In genomic region chr3:32668256-32668959, GRCm38 (mm10) we compare ENCODE assay signal across 12 mouse cellular contexts. TPM values are rescaled to one million over a fixed set of nuclear protein-coding genes. Genes with fewer than 3 reads are reported as not detected.
A peak's percentile ranks its signal among the peaks of the same experiment; 100 is the strongest.
DNase-seq lines count a peak whose midpoint lies in the region; ATAC-seq and TF ChIP-seq lines count a peak whose summit lies in the region.
"Had no signal": no experiment of that assay in that cellular context is flagged by ENCODE, and none has a peak within 500 bp of the region (broad histone marks: within the 10 kb centered on the region; RNA-seq: fewer than 3 reads in every experiment).

No protein-coding gene starts in this region.

- no peaks in the 10 kb centered on the region for H3K9me3 ChIP-seq in heart, embryonic 12.5 days (replicated peaks)
- no peaks in the 10 kb centered on the region for H3K9me3 ChIP-seq in liver, embryonic 11.5 days (ENCODE audit: control insufficient read depth, low read length)
- no peaks in the 10 kb centered on the region for H3K9me3 ChIP-seq in heart, embryonic 15.5 days (replicated peaks)
- H3K9me3 ChIP-seq: hindbrain, embryonic 12.5 days; neural tube, embryonic 12.5 days had no signal

- 69% methylated on average over 9 of the region's 9 CpGs for WGBS in heart, embryonic 12.5 days
- WGBS in liver, adult 2 months = 64% methylated on average over 9 of the region's 9 CpGs
- WGBS in liver, embryonic 11.5 days = 77% methylated on average over 9 of the region's 9 CpGs
- WGBS in heart, embryonic 15.5 days = 53% methylated on average over 9 of the region's 9 CpGs

- no peak for ATAC-seq in heart, embryonic 12.5 days (ENCODE audit: insufficient number of reproducible peaks, low FRiP score)
- no peak for ATAC-seq in liver, embryonic 11.5 days (replicated peaks; ENCODE audit: low FRiP score)
- no peak for ATAC-seq in heart, embryonic 15.5 days (replicated peaks; ENCODE audit: insufficient number of reproducible peaks, insufficient read depth, low FRiP score, low read depth)
- ATAC-seq: activated CD4-positive, CD25-positive, alpha-beta regulatory T cell, adult 4 months had no signal

- no peak overlapping the region for H3K27ac ChIP-seq in heart, embryonic 12.5 days (ENCODE audit: poor library complexity, severe bottlenecking)
- 0 out of 2 replicates have a peak overlapping the region, but pooled peaks have one; percentile 20 for H3K27ac ChIP-seq in liver, adult 2 months (replicated peaks; ENCODE audit: insufficient read depth, low read depth, low read length)
- H3K27ac ChIP-seq in liver, embryonic 11.5 days (ENCODE audit: low read depth, low read length) = no peak overlapping the region
- H3K27ac ChIP-seq in heart, embryonic 15.5 days = peak overlapping the region; percentile 69
- H3K27ac ChIP-seq: hindbrain, embryonic 12.5 days; neural tube, embryonic 12.5 days had no signal

- no peaks in the 10 kb centered on the region for H3K36me3 ChIP-seq in heart, embryonic 12.5 days
- no peaks in the 10 kb centered on the region for H3K36me3 ChIP-seq in liver, adult 2 months (ENCODE audit: control insufficient read depth, insufficient read depth, low read length)
- H3K36me3 ChIP-seq in liver, embryonic 11.5 days (ENCODE audit: control insufficient read depth, insufficient read depth, low read length) = no peaks in the 10 kb centered on the region
- H3K36me3 ChIP-seq in heart, embryonic 15.5 days = no peaks in the 10 kb centered on the region
- H3K36me3 ChIP-seq: hindbrain, embryonic 12.5 days; neural tube, embryonic 12.5 days had no signal

- H3K27me3 ChIP-seq in heart, embryonic 12.5 days (replicated peaks) = no peaks in the 10 kb centered on the region
- H3K27me3 ChIP-seq in liver, adult 2 months (ENCODE audit: control insufficient read depth, insufficient read depth, low read length) = no peaks in the 10 kb centered on the region
- H3K27me3 ChIP-seq in liver, embryonic 11.5 days (replicated peaks; ENCODE audit: control insufficient read depth, insufficient read depth, low read length) = no peaks in the 10 kb centered on the region
- no peaks in the 10 kb centered on the region for H3K27me3 ChIP-seq in heart, embryonic 15.5 days
- H3K27me3 ChIP-seq: hindbrain, embryonic 12.5 days; neural tube, embryonic 12.5 days had no signal

- TF ChIP-seq POLR2A in liver, adult 2 months (IDR thresholded peaks at IDR 0.05; ENCODE audit: extremely low read depth, insufficient read depth, low read length) = no peak

- no peak for TF ChIP-seq CTCF in liver, adult 2 months (IDR thresholded peaks at IDR 0.05; ENCODE audit: low read depth, low read length)

- H3K9ac ChIP-seq in heart, embryonic 12.5 days = no peak overlapping the region
- no peak overlapping the region for H3K9ac ChIP-seq in liver, adult 2 months (ENCODE audit: low read depth, low read length)
- no peak overlapping the region for H3K9ac ChIP-seq in liver, embryonic 11.5 days (ENCODE audit: low read depth, low read length)
- no peak overlapping the region for H3K9ac ChIP-seq in heart, embryonic 15.5 days
- H3K9ac ChIP-seq: hindbrain, embryonic 12.5 days; neural tube, embryonic 12.5 days had no signal

- H3K4me3 ChIP-seq in heart, embryonic 12.5 days = no peak overlapping the region
- H3K4me3 ChIP-seq in liver, adult 2 months (ENCODE audit: insufficient read depth, low read depth, low read length) = no peak overlapping the region
- no peak overlapping the region for H3K4me3 ChIP-seq in liver, embryonic 11.5 days (ENCODE audit: low read depth, low read length)
- H3K4me3 ChIP-seq in heart, embryonic 15.5 days = no peak overlapping the region
- H3K4me3 ChIP-seq: hindbrain, embryonic 12.5 days; neural tube, embryonic 12.5 days had no signal

- peak; percentile 48 for DNase-seq in heart, adult 8-10 months (ENCODE audit: low spot score)
- peak; percentile 28 for DNase-seq in liver, adult 2 months (ENCODE audit: extremely low read depth, low read depth, low spot score)
- no peak for DNase-seq in liver, embryonic 11.5 days (ENCODE audit: low spot score)
- peak; percentile 46 for DNase-seq in skeletal muscle tissue, adult 2 months (ENCODE audit: low read depth, low spot score)
- DNase-seq in cerebellum, postnatal 36 days = no peak
- DNase-seq: right cerebral cortex, postnatal 25 days; thymus, postnatal 4 days had no signal

- no peak overlapping the region for H3K4me2 ChIP-seq in heart, embryonic 12.5 days
- H3K4me2 ChIP-seq in liver, embryonic 11.5 days = no peak overlapping the region
- peak overlapping the region; percentile 28 for H3K4me2 ChIP-seq in heart, embryonic 15.5 days
- H3K4me2 ChIP-seq: hindbrain, embryonic 12.5 days; neural tube, embryonic 12.5 days had no signal

- no peaks in the 10 kb centered on the region for H3K79me2 ChIP-seq in liver, adult 2 months (ENCODE audit: control insufficient read depth, insufficient read depth, low read length)

- peaks cover 3% of the 10 kb centered on the region; the same call in 1 of the 2 replicates for H3K4me1 ChIP-seq in heart, embryonic 12.5 days (replicated peaks)
- H3K4me1 ChIP-seq in liver, adult 2 months (ENCODE audit: control insufficient read depth, insufficient read depth, low read length) = no peaks in the 10 kb centered on the region
- no peaks in the 10 kb centered on the region for H3K4me1 ChIP-seq in liver, embryonic 11.5 days (replicated peaks; ENCODE audit: control insufficient read depth, insufficient read depth, low read length)
- H3K4me1 ChIP-seq in heart, embryonic 15.5 days (replicated peaks) = peaks cover 8% of the 10 kb centered on the region
- H3K4me1 ChIP-seq: hindbrain, embryonic 12.5 days; neural tube, embryonic 12.5 days had no signal

RNA-seq across cellular contexts. Expression of gene Actl6a, which starts 37.7 kb away (rescaled TPM):
- total RNA-seq in heart, adult 8-10 months (2022) = 10 to 100 TPM; 17.3 to 26.9 (median 20.3) TPM
- 105 and 108 TPM in 2 replicates for polyA plus RNA-seq in heart, embryonic 12.5 days (2016; fragmentation: Nextera tagmentation; extraction: Ambion mirVana)
- total RNA-seq in liver, adult 2 months (2014; rRNA removed) = 16.3 and 17.1 TPM in 2 replicates
- 8.9 and 10.6 TPM in 2 replicates for polyA plus RNA-seq in liver, adult 2 months (2012; rRNA removed)
- polyA plus RNA-seq in liver, embryonic 11.5 days (2014; fragmentation: Nextera tagmentation; extraction: Ambion mirVana) = 195 and 196 TPM in 2 replicates
- 75.9 and 90.3 TPM in 2 replicates for polyA plus RNA-seq in heart, embryonic 15.5 days (2015; fragmentation: Nextera tagmentation; extraction: Ambion mirVana)

RNA-seq across cellular contexts. Expression of gene Gnb4, which starts 52.0 kb away (rescaled TPM):
- total RNA-seq in heart, adult 8-10 months (2022) = 10 to 100 TPM in 2 of 4 experiments, 1 to 10 TPM in 2; 6.9 to 14.1 (median 10.9) TPM
- 50.5 and 50.7 TPM in 2 replicates for polyA plus RNA-seq in heart, embryonic 12.5 days (2016; fragmentation: Nextera tagmentation; extraction: Ambion mirVana)
- 1.9 TPM in 2 replicates for total RNA-seq in liver, adult 2 months (2014; rRNA removed)
- 2.2 and 2.3 TPM in 2 replicates for polyA plus RNA-seq in liver, adult 2 months (2012; rRNA removed)
- polyA plus RNA-seq in liver, embryonic 11.5 days (2014; fragmentation: Nextera tagmentation; extraction: Ambion mirVana) = 24.9 and 27.2 TPM in 2 replicates
- polyA plus RNA-seq in heart, embryonic 15.5 days (2015; fragmentation: Nextera tagmentation; extraction: Ambion mirVana) = 56.5 and 62.2 TPM in 2 replicates

Comparison
In these comparisons a context has a peak if more than half of its experiments do, and no peak if none do; other contexts are left out.
1. DNase-seq: peak in heart, adult 8-10 months (single experiment), liver, adult 2 months (single experiment) and skeletal muscle tissue, adult 2 months (single experiment); none in liver, embryonic 11.5 days (single experiment) and cerebellum, postnatal 36 days (0 of 2).
2. H3K27ac ChIP-seq: peak in liver, adult 2 months (single experiment) and heart, embryonic 15.5 days (single experiment); none in heart, embryonic 12.5 days (single experiment) and liver, embryonic 11.5 days (single experiment).